Mouse (Mus musculus) neutrophil, adult 65 days (primary cell): Measurements from ENCODE around the gene Tmem125. TPM values are rescaled to one million over a fixed set of nuclear protein-coding genes. Genes with fewer than 3 reads are reported as not detected.

Experiments
- total RNA-seq: library from RNA; stranded (reverse); gene quantifications from 2 replicates; pipeline ENCODE4 v1.2.4, GENCODE M21; 2023

The Tmem125 gene
- total RNA-seq: not detected in 2 replicates

GRCm38 (mm10) chr4:118543592-118544260 is at the start of gene Tmem125:
TSS of gene Tmem125 (minus strand) at chr4:118544044.

GRCm38 (mm10) chr4:118526408-118527334 is 17.2 kb downstream of the Tmem125 start, which contains the start of gene 2610528J11Rik:
TSS of gene 2610528J11Rik (plus strand) at chr4:118526999.

Other genes with a start within 250 kb of the Tmem125 start
- gene Szt2, start 134.8 kb downstream of the Tmem125 start, total RNA-seq: 47.4 and 66.0 TPM in 2 replicates
- 59.6 and 78.4 TPM in 2 replicates for gene Med8, start 134.7 kb downstream of the Tmem125 start, total RNA-seq
- gene Elovl1, start 116.0 kb downstream of the Tmem125 start, total RNA-seq: 92.8 and 98.4 TPM in 2 replicates
- gene Cdc20, start 106.7 kb downstream of the Tmem125 start, total RNA-seq: 50.4 and 51.5 TPM in 2 replicates
- gene Mpl, start 86.5 kb downstream of the Tmem125 start, total RNA-seq: 0.29 and 1.4 TPM in 2 replicates
- 2.7 and 3.6 TPM in 2 replicates for gene Tie1, start 54.0 kb downstream of the Tmem125 start, total RNA-seq
- not detected in 2 replicates for gene 2610528J11Rik, start 17.0 kb downstream of the Tmem125 start, total RNA-seq
- gene Cfap57, start 76.7 kb upstream of the Tmem125 start, total RNA-seq: 2.0 and 2.6 TPM in 2 replicates
- gene Ebna1bp2, start 76.8 kb upstream of the Tmem125 start, total RNA-seq: 38.9 and 53.0 TPM in 2 replicates
- gene Olfr62, start 114.9 kb upstream of the Tmem125 start, total RNA-seq: not detected in 2 replicates
- gene Olfr1342, start 148.7 kb upstream of the Tmem125 start, total RNA-seq: not detected in 2 replicates
- gene Olfr1341, start 159.5 kb upstream of the Tmem125 start, total RNA-seq: not detected in 2 replicates
- gene Olfr1340, start 176.1 kb upstream of the Tmem125 start, total RNA-seq: not detected in 2 replicates
- not detected in 2 replicates for gene Olfr1339, start 188.1 kb upstream of the Tmem125 start, total RNA-seq
- not detected in 2 replicates for gene Olfr1338, start 214.7 kb upstream of the Tmem125 start, total RNA-seq
- not detected in 2 replicates for gene Olfr1337, start 238.5 kb upstream of the Tmem125 start, total RNA-seq